24 mouse cellular contexts compared by ENCODE assay signal in genomic region chr11:120501018-120501417, GRCm38 (mm10). TPM values are rescaled to one million over a fixed set of nuclear protein-coding genes. Genes with fewer than 3 reads are reported as not detected.
DNase-seq lines count a peak whose midpoint lies in the region; ATAC-seq and TF ChIP-seq lines count a peak whose summit lies in the region.
"Had no signal": no experiment of that assay in that cellular context is flagged by ENCODE, and none has a peak within 500 bp of the region (broad histone marks: within the 10 kb centered on the region; RNA-seq: fewer than 3 reads in every experiment).

No protein-coding gene starts in this region.

- ATAC-seq in forebrain, embryonic 11.5 days (replicated peaks; ENCODE audit: low FRiP score) = no peak
- no peak for ATAC-seq in forebrain, postnatal 0 days
- ATAC-seq in kidney, postnatal 0 days (replicated peaks; ENCODE audit: low FRiP score, low read depth) = no peak
- no peak for ATAC-seq in kidney, embryonic 14.5 days (ENCODE audit: low FRiP score, low TSS enrichment)
- ATAC-seq: forebrain, embryonic 14.5 days; hindbrain, postnatal 0 days had no signal

- no peaks in the 10 kb centered on the region for H3K27me3 ChIP-seq in forebrain, embryonic 11.5 days (ENCODE audit: control insufficient read depth, insufficient read depth, low read length)
- H3K27me3 ChIP-seq in forebrain, postnatal 0 days (ENCODE audit: insufficient read depth, low read length) = no peaks in the 10 kb centered on the region
- H3K27me3 ChIP-seq in kidney, postnatal 0 days (ENCODE audit: insufficient read depth, low read length) = no peaks in the 10 kb centered on the region
- no peaks in the 10 kb centered on the region for H3K27me3 ChIP-seq in kidney, embryonic 14.5 days (ENCODE audit: control insufficient read depth, insufficient read depth, low read length)
- H3K27me3 ChIP-seq: heart, embryonic 12.5 days; limb, embryonic 13.5 days; midbrain, embryonic 12.5 days had no signal

- no peak overlapping the region for H3K9ac ChIP-seq in forebrain, embryonic 11.5 days (ENCODE audit: low read length)
- no peak overlapping the region for H3K9ac ChIP-seq in forebrain, postnatal 0 days
- no peak overlapping the region for H3K9ac ChIP-seq in kidney, postnatal 0 days (ENCODE audit: low read depth, low read length)
- H3K9ac ChIP-seq in kidney, embryonic 14.5 days (ENCODE audit: low read depth, low read length) = no peak overlapping the region
- H3K9ac ChIP-seq: limb, embryonic 13.5 days; liver, embryonic 15.5 days; midbrain, embryonic 12.5 days had no signal

- peaks cover 2% of the 10 kb centered on the region; the same call in 1 of the 2 replicates for H3K36me3 ChIP-seq in forebrain, embryonic 11.5 days (ENCODE audit: control insufficient read depth, insufficient read depth, low read length)
- peaks cover 26% of the 10 kb centered on the region; the same call in 1 of the 2 replicates for H3K36me3 ChIP-seq in forebrain, postnatal 0 days (ENCODE audit: insufficient read depth)
- H3K36me3 ChIP-seq in kidney, postnatal 0 days (ENCODE audit: insufficient read depth, low read length) = peaks cover 28% of the 10 kb centered on the region
- H3K36me3 ChIP-seq in kidney, embryonic 14.5 days (ENCODE audit: control insufficient read depth, insufficient read depth, low read length) = peaks cover 31% of the 10 kb centered on the region

- H3K9me3 ChIP-seq in forebrain, embryonic 11.5 days (ENCODE audit: control insufficient read depth, low read length) = no peaks in the 10 kb centered on the region
- H3K9me3 ChIP-seq in forebrain, postnatal 0 days (ENCODE audit: low read length) = no peaks in the 10 kb centered on the region
- H3K9me3 ChIP-seq in kidney, postnatal 0 days (replicated peaks; ENCODE audit: low read length) = no peaks in the 10 kb centered on the region
- no peaks in the 10 kb centered on the region for H3K9me3 ChIP-seq in kidney, embryonic 14.5 days (ENCODE audit: control insufficient read depth, low read length)
- H3K9me3 ChIP-seq: heart, embryonic 12.5 days; limb, embryonic 13.5 days; liver, embryonic 15.5 days; midbrain, embryonic 12.5 days had no signal

- H3K4me2 ChIP-seq in forebrain, embryonic 11.5 days (ENCODE audit: low read depth, low read length, severe bottlenecking) = no peak overlapping the region
- H3K4me2 ChIP-seq in forebrain, postnatal 0 days (ENCODE audit: low read depth) = no peak overlapping the region
- H3K4me2 ChIP-seq in kidney, postnatal 0 days (ENCODE audit: low read length) = no peak overlapping the region
- no peak overlapping the region for H3K4me2 ChIP-seq in kidney, embryonic 14.5 days (replicated peaks; ENCODE audit: low read depth, low read length)
- H3K4me2 ChIP-seq: heart, embryonic 12.5 days; limb, embryonic 13.5 days; liver, embryonic 15.5 days; midbrain, embryonic 12.5 days had no signal

- 73% methylated on average over 6 of the region's 6 CpGs for WGBS in forebrain, embryonic 11.5 days
- WGBS in forebrain, postnatal 0 days = 68% methylated on average over 6 of the region's 6 CpGs
- WGBS in kidney, postnatal 0 days = 57% methylated on average over 6 of the region's 6 CpGs
- WGBS in kidney, embryonic 14.5 days = 64% methylated on average over 6 of the region's 6 CpGs

- H3K27ac ChIP-seq in forebrain, embryonic 11.5 days (ENCODE audit: low read depth, low read length) = no peak overlapping the region
- no peak overlapping the region for H3K27ac ChIP-seq in forebrain, postnatal 0 days (ENCODE audit: low read depth, low read length)
- H3K27ac ChIP-seq in kidney, postnatal 0 days = peak overlapping the region; percentile 15; the same call in 1 of the 2 replicates
- no peak overlapping the region for H3K27ac ChIP-seq in kidney, embryonic 14.5 days (ENCODE audit: low read depth, low read length)
- H3K27ac ChIP-seq: hindbrain, postnatal 0 days; limb, embryonic 13.5 days; liver, embryonic 15.5 days; midbrain, embryonic 12.5 days had no signal

- H3K4me3 ChIP-seq in forebrain, embryonic 11.5 days (ENCODE audit: low read depth, low read length) = no peak overlapping the region
- no peak overlapping the region for H3K4me3 ChIP-seq in forebrain, postnatal 0 days (ENCODE audit: low read depth, low read length)
- no peak overlapping the region for H3K4me3 ChIP-seq in kidney, postnatal 0 days (replicated peaks; ENCODE audit: low read depth, low read length)
- no peak overlapping the region for H3K4me3 ChIP-seq in kidney, embryonic 14.5 days (ENCODE audit: low read length)
- H3K4me3 ChIP-seq: heart, embryonic 12.5 days; limb, embryonic 13.5 days; liver, embryonic 15.5 days; midbrain, embryonic 12.5 days had no signal

- peak; percentile 48 for DNase-seq in forebrain, embryonic 11.5 days (ENCODE audit: low spot score)
- no peak for DNase-seq in forebrain, postnatal 0 days
- no peak for DNase-seq in kidney, postnatal 0 days (ENCODE audit: low spot score)
- DNase-seq in testis, postnatal 10 days (ENCODE audit: low spot score) = peak; percentile 35
- no peak for DNase-seq in testis, postnatal 14 days (ENCODE audit: low spot score)
- no peak for DNase-seq in cerebellum, adult 8-10 months
- DNase-seq: adrenal gland, postnatal 14 days; cerebellum, adult 2 months; cerebellum, postnatal 36 days; embryo, embryonic 11 days; gastrocnemius, postnatal 14 days; heart, adult 11 months; heart, postnatal 14 days; right cerebral cortex, postnatal 14 days; thymus, adult 18-20 months; thymus, postnatal 36 days had no signal

- TF ChIP-seq CTCF in forebrain, postnatal 0 days (IDR thresholded peaks at IDR 0.05; ENCODE audit: low read depth) = no peak
- TF ChIP-seq CTCF in kidney, postnatal 0 days (IDR thresholded peaks at IDR 0.05; ENCODE audit: low read depth) = no peak

- H3K4me1 ChIP-seq in forebrain, embryonic 11.5 days (replicated peaks; ENCODE audit: control insufficient read depth, insufficient read depth, low read length) = no peaks in the 10 kb centered on the region; the same call in 1 of the 2 replicates
- H3K4me1 ChIP-seq in forebrain, postnatal 0 days (ENCODE audit: insufficient read depth) = no peaks in the 10 kb centered on the region
- no peaks in the 10 kb centered on the region for H3K4me1 ChIP-seq in kidney, postnatal 0 days (replicated peaks; ENCODE audit: insufficient read depth, low read length)
- no peaks in the 10 kb centered on the region for H3K4me1 ChIP-seq in kidney, embryonic 14.5 days (ENCODE audit: control insufficient read depth, insufficient read depth, low read length)
- H3K4me1 ChIP-seq: limb, embryonic 13.5 days; midbrain, embryonic 12.5 days had no signal

RNA-seq across cellular contexts. Expression of gene Slc25a10, which starts 9.4 kb away (rescaled TPM):
- polyA plus RNA-seq in forebrain, embryonic 11.5 days (2014; fragmentation: Nextera tagmentation; extraction: Ambion mirVana) = 50.9 and 57.5 TPM in 2 replicates
- total RNA-seq in forebrain, postnatal 0 days (2014; rRNA removed) = 20.9 and 22.8 TPM in 2 replicates
- polyA plus RNA-seq in forebrain, postnatal 0 days (2015; fragmentation: Nextera tagmentation; extraction: Ambion mirVana) = 20.5 and 21.1 TPM in 2 replicates
- 121 and 132 TPM in 2 replicates for polyA plus RNA-seq in kidney, postnatal 0 days (2015; fragmentation: Nextera tagmentation; extraction: Ambion mirVana)
- polyA plus RNA-seq in kidney, embryonic 14.5 days (2014; fragmentation: Nextera tagmentation; extraction: Ambion mirVana) = 65.3 and 79.1 TPM in 2 replicates

RNA-seq across cellular contexts. Expression of gene Mrpl12, which starts 16.6 kb away (rescaled TPM):
- polyA plus RNA-seq in forebrain, embryonic 11.5 days (2014; fragmentation: Nextera tagmentation; extraction: Ambion mirVana) = 152 and 160 TPM in 2 replicates
- total RNA-seq in forebrain, postnatal 0 days (2014; rRNA removed) = 42.6 and 49.9 TPM in 2 replicates
- polyA plus RNA-seq in forebrain, postnatal 0 days (2015; fragmentation: Nextera tagmentation; extraction: Ambion mirVana) = 143 and 179 TPM in 2 replicates
- polyA plus RNA-seq in kidney, postnatal 0 days (2015; fragmentation: Nextera tagmentation; extraction: Ambion mirVana) = 218 and 224 TPM in 2 replicates
- polyA plus RNA-seq in kidney, embryonic 14.5 days (2014; fragmentation: Nextera tagmentation; extraction: Ambion mirVana) = 176 and 218 TPM in 2 replicates

RNA-seq across cellular contexts. Expression of gene Gcgr, which starts 29.5 kb away (rescaled TPM):
- 0.35 TPM in 1 of 2 replicates, not detected in the other for polyA plus RNA-seq in forebrain, embryonic 11.5 days (2014; fragmentation: Nextera tagmentation; extraction: Ambion mirVana)
- total RNA-seq in forebrain, postnatal 0 days (2014; rRNA removed) = not detected in 2 replicates
- 0.09 and 0.22 TPM in 2 replicates for polyA plus RNA-seq in forebrain, postnatal 0 days (2015; fragmentation: Nextera tagmentation; extraction: Ambion mirVana)
- polyA plus RNA-seq in kidney, postnatal 0 days (2015; fragmentation: Nextera tagmentation; extraction: Ambion mirVana) = 6.6 and 7.0 TPM in 2 replicates
- 2.0 and 2.4 TPM in 2 replicates for polyA plus RNA-seq in kidney, embryonic 14.5 days (2014; fragmentation: Nextera tagmentation; extraction: Ambion mirVana)
- total RNA-seq: layer of hippocampus, adult 18-20 months had no signal

RNA-seq across cellular contexts. Expression of gene Arl16, which starts 33.6 kb away (rescaled TPM):
- polyA plus RNA-seq in forebrain, embryonic 11.5 days (2014; fragmentation: Nextera tagmentation; extraction: Ambion mirVana) = 50.1 and 54.2 TPM in 2 replicates
- total RNA-seq in forebrain, postnatal 0 days (2014; rRNA removed) = 35.2 and 37.8 TPM in 2 replicates
- polyA plus RNA-seq in forebrain, postnatal 0 days (2015; fragmentation: Nextera tagmentation; extraction: Ambion mirVana) = 40.3 and 56.4 TPM in 2 replicates
- 32.7 and 35.1 TPM in 2 replicates for polyA plus RNA-seq in kidney, postnatal 0 days (2015; fragmentation: Nextera tagmentation; extraction: Ambion mirVana)
- 46.4 and 51.5 TPM in 2 replicates for polyA plus RNA-seq in kidney, embryonic 14.5 days (2014; fragmentation: Nextera tagmentation; extraction: Ambion mirVana)

RNA-seq across cellular contexts. Expression of gene Ccdc137, which starts 43.1 kb away (rescaled TPM):
- 30.3 and 33.8 TPM in 2 replicates for polyA plus RNA-seq in forebrain, embryonic 11.5 days (2014; fragmentation: Nextera tagmentation; extraction: Ambion mirVana)
- total RNA-seq in forebrain, postnatal 0 days (2014; rRNA removed) = 18.1 and 21.0 TPM in 2 replicates
- 13.6 and 15.4 TPM in 2 replicates for polyA plus RNA-seq in forebrain, postnatal 0 days (2015; fragmentation: Nextera tagmentation; extraction: Ambion mirVana)
- polyA plus RNA-seq in kidney, postnatal 0 days (2015; fragmentation: Nextera tagmentation; extraction: Ambion mirVana) = 26.3 and 29.5 TPM in 2 replicates
- 27.4 and 32.8 TPM in 2 replicates for polyA plus RNA-seq in kidney, embryonic 14.5 days (2014; fragmentation: Nextera tagmentation; extraction: Ambion mirVana)

Comparison
In these comparisons a context has a peak if more than half of its experiments do, and no peak if none do; other contexts are left out.
1. DNase-seq: peak in forebrain, embryonic 11.5 days (single experiment) and testis, postnatal 10 days (single experiment); none in forebrain, postnatal 0 days (single experiment), kidney, postnatal 0 days (single experiment), testis, postnatal 14 days (single experiment) and cerebellum, adult 8-10 months (single experiment).